Mouse (Mus musculus) common myeloid progenitor, adult 5-6 weeks (primary cell): ENCODE measurements around the gene Ctf1. TPM values are rescaled to one million over a fixed set of nuclear protein-coding genes. Genes with fewer than 3 reads are reported as not detected.
"Not testable (repeated sequence)": the region's sequence is repeated elsewhere in the genome, so short reads cannot be mapped to it uniquely, and the experiment has no call there.

ENCODE experiments used
- ATAC-seq: replicated peaks from 2 replicates; pipeline ENCODE4 v1.8.0; 2016; ENCODE audit warnings: low read depth, mild to moderate bottlenecking, moderate TSS enrichment, inconsistent platforms; ENCODE audit not compliant: poor library complexity, severe bottlenecking
- total RNA-seq: library from RNA; stranded (forward); fragments of 200-1000, 187-1606 nt; gene quantifications from 2 replicates; pipeline ENCODE4 v1.2.3, GENCODE M21; 2017

The Ctf1 gene
- total RNA-seq, 1 experiment from 2014 or later, result 0.14 TPM

- no peak for ATAC-seq
These were observed 13.4 kb downstream of the Ctf1 start for GRCm38 (mm10) chr7:127725924-127726323.

DNA sequence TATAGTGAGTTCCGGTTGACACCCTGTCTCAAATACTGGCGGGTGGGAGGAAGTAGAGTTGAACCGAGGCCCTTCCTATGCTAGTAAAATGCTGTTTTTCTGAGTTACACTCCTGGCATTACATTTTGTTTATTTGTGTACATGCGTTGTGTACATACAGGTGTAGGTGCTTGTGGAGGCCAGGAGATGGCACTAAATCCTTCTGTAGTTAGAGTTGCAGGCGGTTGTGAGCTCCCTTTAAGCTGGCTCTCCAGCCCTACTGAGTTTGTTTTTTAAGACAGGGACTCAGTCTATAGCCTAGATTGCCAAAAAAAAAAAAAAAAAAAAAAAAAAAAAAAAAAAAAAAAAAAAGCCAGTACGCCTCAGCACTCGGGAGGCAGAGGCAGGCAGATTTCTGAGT lies 15.4 kb downstream of the Ctf1 start:
- 0 out of 2 replicates have a peak, but pooled peaks have one; percentile 47 for ATAC-seq

GRCm38 (mm10) chr7:127730170-127730569 lies 17.6 kb downstream of the Ctf1 start:
- no peak for ATAC-seq

GRCm38 (mm10) chr7:127732066-127732465 lies 19.5 kb downstream of the Ctf1 start, which contains the start of gene Ctf2:
Ctf2 (minus strand) TSS chr7:127732166.
- not testable (repeated sequence) for ATAC-seq

GRCm38 (mm10) chr7:127744366-127745045 lies 32.0 kb downstream of the Ctf1 start, which contains the start of gene Fbxl19:
Fbxl19 (plus strand) TSS chr7:127744543.
- ATAC-seq, result peak; percentile 40

DNA sequence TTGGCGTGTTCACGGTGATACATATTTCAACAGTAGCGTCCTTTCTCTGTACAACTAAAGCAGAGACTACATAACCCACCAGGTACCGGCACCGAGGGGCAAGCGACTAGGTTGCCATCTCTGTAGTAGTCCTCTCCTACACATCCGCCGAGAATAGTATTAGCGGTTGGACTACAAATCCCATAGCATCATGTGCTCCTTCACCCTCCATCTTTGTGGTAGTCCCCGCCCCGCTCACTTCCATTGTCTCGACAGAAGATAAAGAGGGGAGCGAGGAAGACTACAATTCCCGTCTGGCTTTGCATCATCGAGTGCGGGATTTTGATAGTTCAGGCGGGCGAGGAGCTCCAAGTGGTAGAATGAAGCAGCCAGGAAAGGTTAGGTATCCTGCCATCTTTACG lies 32.7 kb downstream of the Ctf1 start:
- peak; percentile 78 for ATAC-seq

DNA sequence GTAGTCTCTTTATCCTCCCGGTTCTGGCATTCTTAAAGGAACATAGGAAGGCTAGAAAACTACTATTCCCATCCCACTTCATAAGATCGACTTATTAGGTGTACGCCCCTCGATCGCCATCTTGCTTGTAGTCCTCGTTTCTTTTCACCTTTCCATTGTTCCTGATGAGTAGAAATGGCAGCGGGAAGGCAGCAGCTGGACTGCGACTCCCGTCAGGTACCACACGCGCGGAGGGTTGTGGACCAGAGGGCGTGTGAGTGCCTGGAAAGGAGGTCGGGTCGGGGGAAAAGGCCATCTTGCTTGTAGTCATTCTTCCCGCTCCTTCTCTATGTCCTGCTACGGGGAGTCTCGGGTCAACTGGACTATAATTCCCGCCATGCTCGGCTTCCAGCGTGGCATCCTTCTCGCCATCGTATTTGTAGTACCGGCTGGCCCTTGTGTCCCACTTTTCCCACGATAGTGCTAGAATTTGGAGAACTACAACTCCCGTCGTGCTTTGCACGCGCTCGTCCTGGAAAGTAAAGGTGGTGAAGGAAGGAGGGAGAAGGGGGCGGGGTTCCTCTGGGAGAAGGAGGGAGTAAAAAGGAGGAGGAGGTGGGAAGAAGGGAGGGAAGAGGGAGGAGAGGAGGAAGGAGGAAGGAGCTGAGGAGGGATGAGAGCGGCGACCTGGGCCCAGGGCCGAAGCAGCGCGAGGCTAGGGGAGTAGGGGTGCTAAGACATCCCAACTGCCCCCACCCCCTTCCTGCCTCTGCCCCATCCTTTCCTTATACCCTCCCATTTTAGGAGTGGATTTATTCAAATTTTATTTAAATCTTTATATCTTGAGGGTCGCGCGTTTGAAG lies 33.3 kb downstream of the Ctf1 start:
- peak; percentile 67 for ATAC-seq

- no peak for ATAC-seq
These were observed 34.3 kb downstream of the Ctf1 start for GRCm38 (mm10) chr7:127746494-127747491.

GRCm38 (mm10) chr7:127747559-127748234 lies 35.2 kb downstream of the Ctf1 start:
- no peak for ATAC-seq

DNA sequence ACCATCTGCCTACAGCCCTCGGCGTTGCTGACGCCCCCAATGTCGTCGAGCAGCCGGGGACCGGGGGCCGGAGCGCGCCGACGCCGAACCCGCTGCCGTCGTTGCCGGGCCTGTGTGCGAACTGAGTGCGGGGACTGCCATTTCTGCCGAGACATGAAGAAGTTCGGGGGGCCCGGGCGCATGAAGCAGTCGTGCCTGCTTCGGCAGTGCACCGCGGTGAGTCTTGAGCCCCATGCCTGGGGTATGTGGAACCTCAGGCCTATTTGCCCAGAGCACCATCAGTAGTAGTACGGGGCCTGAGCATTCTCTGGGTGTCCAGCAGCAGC lies 35.7 kb downstream of the Ctf1 start:
- no peak for ATAC-seq

DNA sequence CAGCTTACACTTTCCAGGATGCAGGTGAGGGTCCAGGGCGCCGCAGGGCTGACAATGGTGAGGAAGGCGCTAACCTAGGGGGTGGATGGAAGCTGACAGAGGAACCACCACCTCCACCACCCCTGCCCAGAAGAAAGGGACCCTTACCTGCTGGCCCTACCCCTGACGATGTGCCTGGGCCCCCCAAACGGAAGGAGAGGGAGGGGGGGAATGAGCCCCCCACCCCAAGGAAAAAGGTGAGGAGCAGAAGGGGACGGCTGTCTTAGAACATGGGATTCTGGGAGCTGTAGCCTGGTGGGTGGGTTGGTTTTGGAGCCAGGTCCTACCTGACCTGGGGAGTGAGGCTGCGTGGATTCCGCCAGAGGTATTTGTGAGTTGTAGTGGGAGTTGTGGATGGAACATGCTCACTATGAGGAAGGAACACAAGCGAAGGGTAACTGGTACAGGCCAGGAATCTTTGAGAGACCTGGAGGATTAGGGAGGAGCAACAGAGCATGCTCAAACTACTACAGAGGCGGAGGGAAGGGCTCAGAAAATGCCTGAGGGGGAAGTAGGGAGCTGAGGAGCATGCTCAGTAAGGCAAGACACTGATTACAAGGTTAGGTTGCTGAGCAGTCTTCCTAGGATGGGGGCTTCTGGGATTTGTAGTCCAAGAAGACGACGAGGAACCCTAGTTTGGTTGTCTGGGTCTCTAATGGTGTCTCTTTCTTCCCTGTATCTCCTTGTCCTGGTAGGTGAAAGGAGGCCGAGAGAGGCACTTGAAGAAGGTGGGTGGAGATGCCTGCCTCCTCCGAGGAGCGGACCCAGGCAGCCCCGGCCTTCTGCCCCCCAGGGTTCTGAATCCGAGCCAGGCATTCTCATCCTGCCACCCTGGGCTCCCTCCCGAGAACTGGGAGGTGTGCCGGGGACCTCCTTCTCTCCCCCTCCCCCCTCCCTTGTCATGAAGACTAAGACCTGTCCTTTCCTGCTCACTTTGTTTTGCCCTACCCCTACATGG lies 37.9 kb downstream of the Ctf1 start:
- ATAC-seq, result no peak

DNA sequence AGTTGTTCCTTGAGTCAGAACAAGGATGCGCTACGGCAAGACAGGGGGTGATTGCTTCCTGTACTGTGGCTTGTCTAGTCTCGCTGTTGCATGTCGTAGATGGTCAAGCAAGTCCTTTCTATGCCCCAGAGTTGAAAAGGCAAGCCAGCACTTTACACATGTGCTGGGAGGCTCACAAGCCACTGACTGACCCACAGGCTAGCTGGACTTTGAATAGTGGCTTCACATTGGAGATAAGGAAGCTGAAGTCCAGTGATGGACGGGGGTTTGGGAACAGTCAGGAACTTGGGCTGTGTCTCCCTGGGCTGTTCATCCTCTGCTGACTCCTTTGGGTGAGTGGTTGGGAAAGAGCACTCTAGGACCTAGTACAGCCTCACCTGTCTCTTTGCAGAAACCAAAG lies 39.1 kb downstream of the Ctf1 start:
- ATAC-seq, result no peak

- no peak for ATAC-seq
These were observed 39.5 kb downstream of the Ctf1 start for GRCm38 (mm10) chr7:127752069-127752468.

GRCm38 (mm10) chr7:127753158-127753557 lies 40.6 kb downstream of the Ctf1 start:
- no peak for ATAC-seq

- ATAC-seq, result no peak
These were observed 41.2 kb downstream of the Ctf1 start for GRCm38 (mm10) chr7:127753741-127754140.

- ATAC-seq, result peak; percentile 61
These were observed 47.2 kb downstream of the Ctf1 start for GRCm38 (mm10) chr7:127759716-127760115.

DNA sequence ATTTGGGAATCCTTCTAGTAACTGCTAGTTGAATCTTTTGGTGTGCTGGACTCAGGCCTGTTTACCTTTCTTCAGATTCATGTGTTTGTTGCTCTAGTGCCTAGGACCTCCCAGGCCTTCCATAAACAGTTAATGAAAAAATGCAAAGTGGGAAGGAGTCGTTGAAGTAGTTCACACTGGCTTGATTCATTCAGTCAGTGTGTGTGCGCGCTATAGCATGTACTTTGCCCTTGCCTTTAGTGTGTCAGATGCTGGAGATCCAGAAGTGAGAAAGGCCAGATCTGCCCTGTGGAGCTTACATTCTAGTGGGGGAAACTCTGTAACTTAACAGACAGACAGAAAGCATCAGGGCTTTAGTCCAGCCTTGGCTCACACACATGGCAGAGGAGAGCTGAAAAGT lies 47.9 kb downstream of the Ctf1 start:
- ATAC-seq, result no peak

GRCm38 (mm10) chr7:127761026-127761425 lies 48.5 kb downstream of the Ctf1 start:
- peak; percentile 85 for ATAC-seq
